Mouse (Mus musculus) limb, embryonic 11.5 days (tissue): Measurements from ENCODE around the gene Npas3. TPM values are rescaled to one million over a fixed set of nuclear protein-coding genes. Genes with fewer than 3 reads are reported as not detected.

Experiments
- ATAC-seq: fragments of 200-750 bp; cut with Nextera tagmentation; 2 replicates; pipeline ENCODE4 v1.8.0; 2017; ENCODE audit warnings: low read depth; ENCODE audit not compliant: insufficient number of reproducible peaks, low FRiP score, low TSS enrichment
- DNase-seq: peaks from one replicate; pipeline ENCODE4 v3.0.0-alpha.2; 2015; ENCODE audit warnings: low spot score
- H3K27ac ChIP-seq: fragments of 300-500 bp; sonication (generic); replicated peaks from 2 replicates; pipeline ENCODE4 v1.5.1; 2014; ENCODE audit warnings: low read depth, mild to moderate bottlenecking, low read length
- H3K27me3 ChIP-seq: fragments of 300-500 bp; sonication (generic); 2 replicates; pipeline ENCODE4 v1.6.1; 2014; ENCODE audit warnings: mild to moderate bottlenecking, low read length, mixed read lengths; ENCODE audit not compliant: control insufficient read depth, insufficient read depth
- H3K36me3 ChIP-seq: fragments of 300-500 bp; sonication (generic); 2 replicates; pipeline ENCODE4 v1.6.1; 2014; ENCODE audit warnings: mild to moderate bottlenecking, low read length, moderate library complexity, mixed read lengths; ENCODE audit not compliant: control insufficient read depth, insufficient read depth
- H3K4me1 ChIP-seq: fragments of 300-500 bp; sonication (generic); 2 replicates; pipeline ENCODE4 v1.6.1; 2014; ENCODE audit warnings: low read length, mixed read lengths; ENCODE audit not compliant: control insufficient read depth, insufficient read depth
- H3K4me2 ChIP-seq: fragments of 300-500 bp; sonication (generic); 2 replicates; pipeline ENCODE4 v1.6.1; 2014; ENCODE audit warnings: low read depth, mild to moderate bottlenecking, moderate library complexity; ENCODE audit not compliant: severe bottlenecking
- H3K4me3 ChIP-seq: fragments of 300-500 bp; sonication (generic); 2 replicates; pipeline ENCODE4 v1.5.1; 2014; ENCODE audit warnings: low read depth, low read length
- H3K9ac ChIP-seq: fragments of 300-500 bp; sonication (generic); 2 replicates; pipeline ENCODE4 v1.6.1; 2014; ENCODE audit warnings: mild to moderate bottlenecking, low read length
- H3K9me3 ChIP-seq: fragments of 300-500 bp; sonication (generic); 2 replicates; pipeline ENCODE4 v1.6.1; 2016; ENCODE audit warnings: low read length; ENCODE audit not compliant: control insufficient read depth
- WGBS: fragments of 180-500 bp; shearing (Covaris S2); extraction: QIAGEN DNeasy Blood & Tissue Kit; methylation state at CpG from one replicate; pipeline ENCODE4 v1.1.7; 2014; 5-methylcytosine and 5-hydroxymethylcytosine counted together
- polyA plus RNA-seq: library from polyadenylated mRNA; unstranded; fragments of >200 nt; fragmentation: Nextera tagmentation; extraction: Ambion mirVana; gene quantifications from 2 replicates; pipeline ENCODE4 v1.2.1, GENCODE M21; 2014

Gene Npas3
- polyA plus RNA-seq, 1 experiment from 2014 or later: 2.3 TPM

- Histone ChIP-seq H3K9ac (no peak overlapping the region), H3K4me1 (no peaks in the 10 kb centered on the region), H3K36me3 (no peaks in the 10 kb centered on the region), H3K9me3 (no peaks in the 10 kb centered on the region), H3K27ac (no peak overlapping the region), H3K27me3 (no peaks in the 10 kb centered on the region), H3K4me3 (no peak overlapping the region), H3K4me2 (no peak overlapping the region)
- peak; percentile 21 for DNase-seq
- 38% methylated on average over 4 of the region's 4 CpGs for WGBS
- ATAC-seq: no peak
Measured at GRCm38 (mm10) chr12:53869981-53870380, 621.5 kb downstream of the Npas3 start.

GRCm38 (mm10) chr12:53875226-53875625 lies 626.7 kb downstream of the Npas3 start:
- 0 out of 2 replicates have a peak, but pooled peaks cover 2% of the 10 kb centered on the region for H3K27me3 ChIP-seq
- no peak overlapping the region for H3K27ac ChIP-seq
- WGBS: 63% methylated on average over 3 of the region's 3 CpGs
- H3K9me3 ChIP-seq: no peaks in the 10 kb centered on the region
- no peak overlapping the region for H3K4me2 ChIP-seq
- no peak overlapping the region for H3K4me3 ChIP-seq
- ATAC-seq: no peak
- H3K36me3 ChIP-seq: no peaks in the 10 kb centered on the region
- DNase-seq: peak; percentile 21
- no peaks in the 10 kb centered on the region for H3K4me1 ChIP-seq
- H3K9ac ChIP-seq: no peak overlapping the region

- Histone ChIP-seq H3K9ac (no peak overlapping the region), H3K27ac (no peak overlapping the region), H3K4me1 (no peaks in the 10 kb centered on the region), H3K36me3 (no peaks in the 10 kb centered on the region), H3K27me3 (0 out of 2 replicates have a peak, but pooled peaks cover 2% of the 10 kb centered on the region), H3K9me3 (no peaks in the 10 kb centered on the region), H3K4me3 (no peak overlapping the region), H3K4me2 (no peak overlapping the region)
- ATAC-seq: no peak
- 74% methylated on average over 5 of the region's 5 CpGs for WGBS
- DNase-seq: peak; percentile 10
Measured at GRCm38 (mm10) chr12:53876693-53877092, 628.2 kb downstream of the Npas3 start.

- Histone ChIP-seq H3K4me3 (no peak overlapping the region), H3K27me3 (no peaks in the 10 kb centered on the region), H3K9me3 (no peaks in the 10 kb centered on the region), H3K9ac (no peak overlapping the region), H3K36me3 (no peaks in the 10 kb centered on the region), H3K4me2 (no peak overlapping the region), H3K4me1 (peaks cover 4% of the 10 kb centered on the region; the same call in 1 of the 2 replicates), H3K27ac (no peak overlapping the region)
- ATAC-seq (no peak), DNase-seq (peak; percentile 14)
- 88% methylated on average over 4 of the region's 4 CpGs for WGBS
Measured at GRCm38 (mm10) chr12:53881684-53882083, 633.2 kb downstream of the Npas3 start.

- ATAC-seq (no peak), DNase-seq (no peak)
- H3K27ac ChIP-seq: no peak overlapping the region
- no peak overlapping the region for H3K9ac ChIP-seq
- H3K36me3 ChIP-seq: no peaks in the 10 kb centered on the region
- no peaks in the 10 kb centered on the region for H3K9me3 ChIP-seq
- 88% methylated on average over 8 of the region's 8 CpGs for WGBS
- no peak overlapping the region for H3K4me3 ChIP-seq
- H3K4me1 ChIP-seq: peaks cover 4% of the 10 kb centered on the region; the same call in 1 of the 2 replicates
- H3K27me3 ChIP-seq: no peaks in the 10 kb centered on the region
- no peak overlapping the region for H3K4me2 ChIP-seq
Measured at GRCm38 (mm10) chr12:53882863-53883262, 634.4 kb downstream of the Npas3 start.

- ATAC-seq (no peak), DNase-seq (no peak)
- Histone ChIP-seq H3K4me1 (peaks cover 4% of the 10 kb centered on the region; the same call in 1 of the 2 replicates), H3K9ac (no peak overlapping the region), H3K9me3 (no peaks in the 10 kb centered on the region), H3K27ac (no peak overlapping the region), H3K4me2 (no peak overlapping the region), H3K4me3 (no peak overlapping the region), H3K36me3 (no peaks in the 10 kb centered on the region), H3K27me3 (no peaks in the 10 kb centered on the region)
- 87% methylated on average over 4 of the region's 4 CpGs for WGBS
Measured at GRCm38 (mm10) chr12:53888624-53889023, 640.1 kb downstream of the Npas3 start.

- no peak for ATAC-seq
- Histone ChIP-seq H3K27me3 (no peaks in the 10 kb centered on the region), H3K4me3 (no peak overlapping the region), H3K4me2 (no peak overlapping the region), H3K36me3 (no peaks in the 10 kb centered on the region), H3K4me1 (no peaks in the 10 kb centered on the region), H3K9me3 (no peaks in the 10 kb centered on the region), H3K27ac (no peak overlapping the region), H3K9ac (no peak overlapping the region)
- WGBS: 92% methylated on average over 5 of the region's 5 CpGs
- DNase-seq: no peak
Measured at GRCm38 (mm10) chr12:53895909-53896308, 647.4 kb downstream of the Npas3 start.

GRCm38 (mm10) chr12:53908761-53909160 lies 660.3 kb downstream of the Npas3 start:
- Histone ChIP-seq H3K4me2 (no peak overlapping the region), H3K9ac (no peak overlapping the region), H3K4me3 (no peak overlapping the region), H3K27me3 (no peaks in the 10 kb centered on the region), H3K36me3 (no peaks in the 10 kb centered on the region), H3K4me1 (no peaks in the 10 kb centered on the region), H3K9me3 (no peaks in the 10 kb centered on the region), H3K27ac (no peak overlapping the region)
- DNase-seq: no peak
- 83% methylated on average over 8 of the region's 8 CpGs for WGBS
- ATAC-seq: no peak

- 87% methylated on average over 2 of the region's 2 CpGs for WGBS
- H3K4me1 ChIP-seq: no peaks in the 10 kb centered on the region
- H3K36me3 ChIP-seq: no peaks in the 10 kb centered on the region
- no peak overlapping the region for H3K9ac ChIP-seq
- no peaks in the 10 kb centered on the region for H3K9me3 ChIP-seq
- H3K4me2 ChIP-seq: no peak overlapping the region
- no peak overlapping the region for H3K27ac ChIP-seq
- H3K4me3 ChIP-seq: no peak overlapping the region
- ATAC-seq (no peak), DNase-seq (no peak)
- no peaks in the 10 kb centered on the region for H3K27me3 ChIP-seq
Measured at GRCm38 (mm10) chr12:53910192-53910591, 661.7 kb downstream of the Npas3 start.
